Mouse (Mus musculus): ENCODE data around the gene Pik3c2a.

DNA sequence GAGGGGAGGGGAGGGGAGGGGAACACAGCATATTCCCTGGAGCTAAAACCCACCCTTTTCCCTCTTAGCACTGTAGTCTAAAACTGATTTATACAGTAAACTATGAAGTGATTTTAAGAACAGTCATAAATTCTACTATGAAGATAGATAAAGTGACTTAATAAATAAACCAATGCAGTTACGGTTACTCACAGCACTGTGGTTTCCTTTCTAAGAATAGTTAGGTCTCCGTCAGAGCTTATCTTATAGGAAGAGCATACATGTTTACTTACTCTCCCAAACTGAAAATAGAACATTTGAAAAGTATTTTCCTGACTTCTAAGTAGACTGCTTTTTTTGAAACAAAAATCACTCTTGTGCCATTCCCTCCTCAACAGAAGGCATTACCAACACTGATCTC, 12.3 kb downstream of the Pik3c2a start:
- TF ChIP-seq POLR2A (IDR thresholded peaks at IDR 0.05; ENCODE audit: borderline replicate concordance, insufficient read depth, low read length) (no peak), CTCF (IDR thresholded peaks at IDR 0.05; ENCODE audit: borderline replicate concordance, insufficient read depth, low read depth, low read length) (no peak)

Measured in cerebellum, adult 2 months (tissue).